Mouse (Mus musculus): Measurements from ENCODE around the gene Cmtm2a. TPM values are rescaled to one million over a fixed set of nuclear protein-coding genes. Genes with fewer than 3 reads are reported as not detected.

Gene Cmtm2a
- total and polyA plus RNA-seq, 2 experiments: not detected

GRCm38 (mm10) chr8:104234573-104234972, 58.4 kb downstream of the Cmtm2a start:
- H3K9ac ChIP-seq (ENCODE audit: low read depth, low read length): no peak overlapping the region
- H3K27me3 ChIP-seq (ENCODE audit: control insufficient read depth, insufficient read depth, low read length): no peaks in the 10 kb centered on the region
- peaks cover 42% of the 10 kb centered on the region; the same call in 1 of the 2 replicates for H3K36me3 ChIP-seq (ENCODE audit: control insufficient read depth, insufficient read depth, low read length)
- H3K4me3 ChIP-seq (ENCODE audit: insufficient read depth, low read depth, low read length): no peak overlapping the region
- no peaks in the 10 kb centered on the region for H3K4me1 ChIP-seq (ENCODE audit: control insufficient read depth, insufficient read depth, low read length)
- no peaks in the 10 kb centered on the region for H3K79me2 ChIP-seq (ENCODE audit: control insufficient read depth, insufficient read depth, low read length)
- 76% methylated on average over 6 of the region's 6 CpGs for WGBS
- DNase-seq (ENCODE audit: extremely low read depth, low read depth, low spot score): no peak
- TF ChIP-seq POLR2A (IDR thresholded peaks at IDR 0.05; ENCODE audit: extremely low read depth, insufficient read depth, low read length) (no peak), CTCF (IDR thresholded peaks at IDR 0.05; ENCODE audit: low read depth, low read length) (no peak)
- no peak overlapping the region for H3K27ac ChIP-seq (replicated peaks; ENCODE audit: insufficient read depth, low read depth, low read length)

GRCm38 (mm10) chr8:104232919-104233318, 60.1 kb downstream of the Cmtm2a start:
- TF ChIP-seq POLR2A (IDR thresholded peaks at IDR 0.05; ENCODE audit: extremely low read depth, insufficient read depth, low read length) (no peak), CTCF (IDR thresholded peaks at IDR 0.05; ENCODE audit: low read depth, low read length) (no peak)
- H3K27me3 ChIP-seq (ENCODE audit: control insufficient read depth, insufficient read depth, low read length): no peaks in the 10 kb centered on the region
- DNase-seq (ENCODE audit: extremely low read depth, low read depth, low spot score): peak; percentile 12
- WGBS: 94% methylated on average over 5 of the region's 5 CpGs
- no peak overlapping the region for H3K9ac ChIP-seq (ENCODE audit: low read depth, low read length)
- no peak overlapping the region for H3K27ac ChIP-seq (replicated peaks; ENCODE audit: insufficient read depth, low read depth, low read length)
- peaks cover 49% of the 10 kb centered on the region for H3K36me3 ChIP-seq (ENCODE audit: control insufficient read depth, insufficient read depth, low read length)
- no peaks in the 10 kb centered on the region for H3K79me2 ChIP-seq (ENCODE audit: control insufficient read depth, insufficient read depth, low read length)
- no peak overlapping the region for H3K4me3 ChIP-seq (ENCODE audit: insufficient read depth, low read depth, low read length)
- no peaks in the 10 kb centered on the region for H3K4me1 ChIP-seq (ENCODE audit: control insufficient read depth, insufficient read depth, low read length)

GRCm38 (mm10) chr8:104232039-104232438, 60.9 kb downstream of the Cmtm2a start:
- DNase-seq (ENCODE audit: extremely low read depth, low read depth, low spot score): no peak
- Histone ChIP-seq H3K36me3 (ENCODE audit: control insufficient read depth, insufficient read depth, low read length) (peaks cover 55% of the 10 kb centered on the region), H3K4me1 (ENCODE audit: control insufficient read depth, insufficient read depth, low read length) (no peaks in the 10 kb centered on the region), H3K27ac (replicated peaks; ENCODE audit: insufficient read depth, low read depth, low read length) (no peak overlapping the region), H3K79me2 (ENCODE audit: control insufficient read depth, insufficient read depth, low read length) (no peaks in the 10 kb centered on the region), H3K4me3 (ENCODE audit: insufficient read depth, low read depth, low read length) (no peak overlapping the region), H3K9ac (ENCODE audit: low read depth, low read length) (no peak overlapping the region), H3K27me3 (ENCODE audit: control insufficient read depth, insufficient read depth, low read length) (no peaks in the 10 kb centered on the region)
- no peak for TF ChIP-seq CTCF (IDR thresholded peaks at IDR 0.05; ENCODE audit: low read depth, low read length)
- no peak for TF ChIP-seq POLR2A (IDR thresholded peaks at IDR 0.05; ENCODE audit: extremely low read depth, insufficient read depth, low read length)
- WGBS: 98% methylated on average over 4 of the region's 4 CpGs

Other genes starting within 250 kb of the Cmtm2a start
- gene Cdh5, start 191.6 kb downstream of the Cmtm2a start, total RNA-seq (2014; rRNA removed): 14.9 and 16.6 TPM in 2 replicates
- 14.9 and 21.5 TPM in 2 replicates for gene Cdh5, start 191.6 kb downstream of the Cmtm2a start, polyA plus RNA-seq (2012; rRNA removed)
- not detected in 2 replicates for gene Bean1, start 122.7 kb downstream of the Cmtm2a start, total RNA-seq (2014; rRNA removed)
- gene Bean1, start 122.7 kb downstream of the Cmtm2a start, polyA plus RNA-seq (2012; rRNA removed): not detected in 2 replicates
- gene Tk2, start 44.6 kb downstream of the Cmtm2a start, total RNA-seq (2014; rRNA removed): 14.5 and 16.6 TPM in 2 replicates
- 14.4 and 18.8 TPM in 2 replicates for gene Tk2, start 44.6 kb downstream of the Cmtm2a start, polyA plus RNA-seq (2012; rRNA removed)
- 1.9 and 2.1 TPM in 2 replicates for gene Cklf, start 42.3 kb downstream of the Cmtm2a start, total RNA-seq (2014; rRNA removed)
- gene Cklf, start 42.3 kb downstream of the Cmtm2a start, polyA plus RNA-seq (2012; rRNA removed): 1.4 and 2.0 TPM in 2 replicates
- not detected in 2 replicates for gene Gm45711, start 16.9 kb upstream of the Cmtm2a start, total RNA-seq (2014; rRNA removed)
- not detected in 2 replicates for gene Gm45711, start 16.9 kb upstream of the Cmtm2a start, polyA plus RNA-seq (2012; rRNA removed)
- gene Cmtm1, start 17.0 kb upstream of the Cmtm2a start, total RNA-seq (2014; rRNA removed): not detected in 2 replicates
- gene Cmtm1, start 17.0 kb upstream of the Cmtm2a start, polyA plus RNA-seq (2012; rRNA removed): not detected in 2 replicates
- not detected in 2 replicates for gene Gm11020, start 28.4 kb upstream of the Cmtm2a start, total RNA-seq (2014; rRNA removed)
- not detected in 2 replicates for gene Gm11020, start 28.4 kb upstream of the Cmtm2a start, polyA plus RNA-seq (2012; rRNA removed)
- gene Cmtm2b, start 29.0 kb upstream of the Cmtm2a start, total RNA-seq (2014; rRNA removed): not detected in 2 replicates
- gene Cmtm2b, start 29.0 kb upstream of the Cmtm2a start, polyA plus RNA-seq (2012; rRNA removed): not detected in 2 replicates
- gene Cmtm3, start 46.2 kb upstream of the Cmtm2a start, total RNA-seq (2014; rRNA removed): 6.3 and 8.1 TPM in 2 replicates
- 12.1 and 24.6 TPM in 2 replicates for gene Cmtm3, start 46.2 kb upstream of the Cmtm2a start, polyA plus RNA-seq (2012; rRNA removed)
- 9.8 and 15.2 TPM in 2 replicates for gene Cmtm4, start 102.6 kb upstream of the Cmtm2a start, total RNA-seq (2014; rRNA removed)
- 10.0 and 12.7 TPM in 2 replicates for gene Cmtm4, start 102.6 kb upstream of the Cmtm2a start, polyA plus RNA-seq (2012; rRNA removed)
- 13.8 and 15.4 TPM in 2 replicates for gene Dync1li2, start 149.9 kb upstream of the Cmtm2a start, total RNA-seq (2014; rRNA removed)
- 5.7 and 6.3 TPM in 2 replicates for gene Dync1li2, start 149.9 kb upstream of the Cmtm2a start, polyA plus RNA-seq (2012; rRNA removed)
- gene Terb1, start 216.7 kb upstream of the Cmtm2a start, total RNA-seq (2014; rRNA removed): not detected in 2 replicates
- gene Terb1, start 216.7 kb upstream of the Cmtm2a start, polyA plus RNA-seq (2012; rRNA removed): not detected in 2 replicates
- gene Nae1, start 241.5 kb upstream of the Cmtm2a start, total RNA-seq (2014; rRNA removed): 23.9 and 30.1 TPM in 2 replicates
- 4.5 and 7.3 TPM in 2 replicates for gene Nae1, start 241.5 kb upstream of the Cmtm2a start, polyA plus RNA-seq (2012; rRNA removed)
- gene Car7, start 241.5 kb upstream of the Cmtm2a start, total RNA-seq (2014; rRNA removed): 1.0 and 1.2 TPM in 2 replicates
- gene Car7, start 241.5 kb upstream of the Cmtm2a start, polyA plus RNA-seq (2012; rRNA removed): 1.8 and 2.6 TPM in 2 replicates

Measured in liver, adult 2 months (tissue).